Mouse (Mus musculus) E14TG2a.4 (cell line): ENCODE data around the gene Slc4a1.

ENCODE experiments used
- CTCF ChIP-seq: conservative IDR thresholded peaks from 2 replicates; pipeline ENCODE4 v1.5.1; 2014; ENCODE audit warnings: low read length
- NANOG ChIP-seq: IDR thresholded peaks from 2 replicates; pipeline ENCODE4 v1.6.1; 2014; ENCODE audit warnings: borderline replicate concordance, low read length, mixed read lengths
- POU5F1 ChIP-seq: IDR thresholded peaks from 2 replicates; pipeline ENCODE4 v1.6.1; 2014; ENCODE audit warnings: low read length, borderline replicate concordance

GRCm38 (mm10) chr11:102408888-102409794 is 43.1 kb upstream of the Slc4a1 start:
- TF ChIP-seq CTCF (no peak), NANOG (no peak), POU5F1 (no peak)
